Mouse (Mus musculus): ENCODE data around the gene Grm1. TPM values are rescaled to one million over a fixed set of nuclear protein-coding genes. Genes with fewer than 3 reads are reported as not detected.
"Not testable (repeated sequence)": the region's sequence is repeated elsewhere in the genome, so short reads cannot be mapped to it uniquely, and the experiment has no call there.

Gene Grm1
- polyA plus RNA-seq, 1 experiment from 2014 or later = not detected

DNA sequence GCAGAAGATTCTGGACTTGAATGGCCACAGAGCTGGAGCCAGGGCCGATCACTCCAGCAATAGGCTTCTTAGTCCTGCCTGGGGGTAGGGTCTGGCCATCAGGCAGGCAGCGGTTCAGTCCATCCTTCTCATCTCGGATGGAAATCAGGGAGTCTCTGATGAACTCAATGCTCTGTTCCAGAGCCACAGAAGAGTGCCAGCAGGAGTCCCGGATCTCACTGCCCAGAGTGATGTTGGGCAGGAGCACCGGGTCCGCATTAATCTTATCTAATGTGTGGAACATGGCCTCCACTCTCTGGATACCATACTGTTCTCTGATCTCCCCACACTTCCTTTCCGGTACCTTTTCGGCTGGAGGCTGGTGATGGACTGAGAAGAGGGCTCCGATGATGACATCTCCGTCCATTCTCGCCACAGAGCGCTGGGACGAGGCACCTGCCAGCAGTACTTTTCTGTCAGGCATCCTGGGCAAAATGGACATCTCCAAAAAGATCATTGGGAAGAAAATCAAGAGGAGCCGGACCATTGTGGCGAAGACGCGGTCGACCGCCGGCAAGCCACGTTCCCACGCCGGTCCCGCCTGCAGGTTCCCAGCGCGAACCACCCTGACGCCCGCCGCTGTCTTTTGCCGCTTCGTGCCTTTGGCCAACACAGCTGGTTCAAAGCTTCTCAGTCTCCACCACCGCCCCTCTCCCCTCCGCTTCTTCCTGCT is 2.0 kb downstream of the Grm1 start:
- ATAC-seq = no peak
- no peak overlapping the region for H3K4me3 ChIP-seq (ENCODE audit: low read depth, low read length)
- H3K27ac ChIP-seq (ENCODE audit: low read depth, low read length) = no peak overlapping the region
- H3K9ac ChIP-seq (ENCODE audit: low read depth, low read length) = no peak overlapping the region
- no peak for TF ChIP-seq CTCF (IDR thresholded peaks at IDR 0.05; ENCODE audit: low read depth)
- no peak overlapping the region for H3K4me2 ChIP-seq (replicated peaks; ENCODE audit: low read depth)
- H3K27me3 ChIP-seq (replicated peaks; ENCODE audit: control insufficient read depth, insufficient read depth, low read length) = peaks cover 33% of the 10 kb centered on the region
- no peaks in the 10 kb centered on the region for H3K4me1 ChIP-seq (replicated peaks; ENCODE audit: control insufficient read depth, insufficient read depth, low read length)
- 13% methylated on average over 33 of the region's 33 CpGs for WGBS
- H3K9me3 ChIP-seq (ENCODE audit: control insufficient read depth) = no peaks in the 10 kb centered on the region
- no peaks in the 10 kb centered on the region for H3K36me3 ChIP-seq (ENCODE audit: control insufficient read depth, insufficient read depth)

DNA sequence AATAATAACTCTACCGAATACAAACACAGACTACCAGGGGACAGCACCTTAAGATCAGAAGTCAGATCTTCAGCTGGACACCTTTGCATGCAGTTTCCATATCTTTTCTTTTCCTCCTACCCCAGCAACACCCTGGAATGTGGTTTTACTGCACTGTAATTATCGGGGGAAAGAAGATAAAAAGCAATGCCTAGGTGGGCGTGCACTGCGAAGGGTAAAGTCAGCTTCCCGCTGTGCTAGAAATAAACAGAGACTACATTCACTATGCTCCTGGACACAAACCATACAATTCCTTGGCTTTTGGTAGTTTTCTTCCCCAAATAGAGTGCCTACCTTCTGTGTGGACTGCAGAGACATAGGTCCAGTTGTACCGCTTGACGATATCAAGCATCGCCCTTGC is 2.6 kb downstream of the Grm1 start:
- no peak overlapping the region for H3K9ac ChIP-seq (ENCODE audit: low read depth, low read length)
- no peaks in the 10 kb centered on the region for H3K36me3 ChIP-seq (ENCODE audit: control insufficient read depth, insufficient read depth)
- no peak overlapping the region for H3K4me3 ChIP-seq (ENCODE audit: low read depth, low read length)
- H3K9me3 ChIP-seq (ENCODE audit: control insufficient read depth) = no peaks in the 10 kb centered on the region
- H3K4me2 ChIP-seq (replicated peaks; ENCODE audit: low read depth) = no peak overlapping the region
- 53% methylated on average over 8 of the region's 8 CpGs for WGBS
- no peak for TF ChIP-seq CTCF (IDR thresholded peaks at IDR 0.05; ENCODE audit: low read depth)
- H3K27ac ChIP-seq (ENCODE audit: low read depth, low read length) = no peak overlapping the region
- ATAC-seq = no peak
- H3K4me1 ChIP-seq (replicated peaks; ENCODE audit: control insufficient read depth, insufficient read depth, low read length) = no peaks in the 10 kb centered on the region
- peaks cover 33% of the 10 kb centered on the region for H3K27me3 ChIP-seq (replicated peaks; ENCODE audit: control insufficient read depth, insufficient read depth, low read length)

DNA sequence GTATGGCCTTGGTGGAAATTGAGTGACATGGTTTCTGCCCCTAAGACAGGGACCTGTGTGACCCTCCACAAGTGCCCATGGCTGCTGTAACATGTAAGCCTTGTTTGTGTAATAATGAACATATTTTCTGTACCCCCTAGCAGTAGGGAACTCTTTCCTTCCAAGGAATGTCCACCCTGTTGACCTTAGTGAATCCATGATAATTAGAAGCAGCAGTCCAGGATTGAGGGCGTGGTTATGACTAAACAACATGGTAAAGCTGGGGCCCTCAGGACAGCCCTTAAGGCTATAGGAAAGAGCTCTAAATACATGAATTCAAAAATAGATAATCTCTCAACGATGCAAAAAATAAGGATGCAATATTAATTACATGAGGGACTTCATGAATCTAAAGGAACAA is 17.0 kb downstream of the Grm1 start:
- H3K27me3 ChIP-seq (replicated peaks; ENCODE audit: control insufficient read depth, insufficient read depth, low read length) = no peaks in the 10 kb centered on the region
- WGBS = 67% methylated on average over 2 of the region's 2 CpGs
- no peak overlapping the region for H3K4me3 ChIP-seq (ENCODE audit: low read depth, low read length)
- no peaks in the 10 kb centered on the region for H3K9me3 ChIP-seq (ENCODE audit: control insufficient read depth)
- H3K4me1 ChIP-seq (replicated peaks; ENCODE audit: control insufficient read depth, insufficient read depth, low read length) = no peaks in the 10 kb centered on the region
- H3K9ac ChIP-seq (ENCODE audit: low read depth, low read length) = no peak overlapping the region
- TF ChIP-seq CTCF (IDR thresholded peaks at IDR 0.05; ENCODE audit: low read depth) = no peak
- no peaks in the 10 kb centered on the region for H3K36me3 ChIP-seq (ENCODE audit: control insufficient read depth, insufficient read depth)
- H3K27ac ChIP-seq (ENCODE audit: low read depth, low read length) = no peak overlapping the region
- no peak for ATAC-seq
- no peak overlapping the region for H3K4me2 ChIP-seq (replicated peaks; ENCODE audit: low read depth)

DNA sequence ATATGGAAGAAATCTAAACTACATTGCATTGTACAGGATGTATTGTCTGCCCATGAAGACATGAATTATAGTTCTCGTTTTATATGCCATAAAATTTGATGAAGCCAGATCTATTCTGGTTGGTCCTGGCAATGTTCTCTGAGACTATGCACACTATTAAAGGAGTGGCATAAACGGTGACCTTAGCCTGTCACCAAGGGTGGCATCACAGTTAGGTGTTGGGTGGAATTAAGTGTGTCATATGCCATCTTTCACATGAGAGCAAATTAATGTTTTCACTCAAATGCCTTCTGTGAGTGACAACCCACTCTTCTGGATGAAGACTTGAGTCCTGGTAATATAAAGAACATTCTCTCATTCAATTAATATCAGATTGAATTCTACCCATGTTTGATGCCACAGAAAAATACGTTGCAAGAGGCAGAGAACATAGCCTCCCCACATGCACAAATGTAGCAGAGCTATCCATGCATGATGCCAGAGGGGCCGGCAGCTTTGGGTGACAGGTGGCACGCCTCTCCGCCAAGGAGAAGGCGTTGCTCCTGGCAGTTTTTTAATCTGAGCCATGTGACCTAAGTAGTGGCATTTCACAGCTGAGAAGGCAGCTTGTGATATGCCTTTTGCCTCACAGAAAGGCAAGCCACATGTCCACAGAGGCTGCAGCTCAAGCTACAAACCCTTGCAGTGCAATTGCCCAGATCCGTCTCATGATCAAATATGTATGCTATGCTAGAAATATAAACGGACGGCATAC is 20.7 kb downstream of the Grm1 start:
- no peak for ATAC-seq
- Histone ChIP-seq H3K27ac (ENCODE audit: low read depth, low read length) (no peak overlapping the region), H3K27me3 (replicated peaks; ENCODE audit: control insufficient read depth, insufficient read depth, low read length) (no peaks in the 10 kb centered on the region), H3K4me3 (ENCODE audit: low read depth, low read length) (no peak overlapping the region), H3K36me3 (ENCODE audit: control insufficient read depth, insufficient read depth) (no peaks in the 10 kb centered on the region), H3K9ac (ENCODE audit: low read depth, low read length) (no peak overlapping the region), H3K4me2 (replicated peaks; ENCODE audit: low read depth) (no peak overlapping the region), H3K9me3 (ENCODE audit: control insufficient read depth) (no peaks in the 10 kb centered on the region), H3K4me1 (replicated peaks; ENCODE audit: control insufficient read depth, insufficient read depth, low read length) (no peaks in the 10 kb centered on the region)
- 74% methylated on average over 10 of the region's 10 CpGs for WGBS
- TF ChIP-seq CTCF (IDR thresholded peaks at IDR 0.05; ENCODE audit: low read depth) = no peak

DNA sequence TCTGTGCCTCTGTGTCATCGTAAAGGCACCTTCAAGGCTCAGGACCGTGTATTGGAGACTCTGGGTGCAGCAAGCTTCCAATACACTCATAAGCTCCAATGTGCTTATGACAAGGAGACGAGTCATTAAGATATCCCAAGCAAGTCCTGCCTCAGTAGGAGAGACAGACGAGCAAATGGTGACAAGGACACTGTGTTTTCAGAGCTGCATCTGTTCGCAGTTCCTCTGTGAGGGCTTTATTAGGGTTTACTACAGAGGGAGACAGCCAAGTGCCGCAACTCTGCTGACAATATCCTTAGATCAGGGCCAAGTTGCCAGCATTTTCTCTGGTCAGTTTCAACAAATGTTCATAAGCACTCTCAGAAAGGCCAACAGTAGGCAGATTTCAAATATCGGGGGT is 32.8 kb downstream of the Grm1 start:
- Histone ChIP-seq H3K9me3 (ENCODE audit: control insufficient read depth) (no peaks in the 10 kb centered on the region), H3K4me3 (ENCODE audit: low read depth, low read length) (no peak overlapping the region), H3K4me2 (replicated peaks; ENCODE audit: low read depth) (no peak overlapping the region), H3K27me3 (replicated peaks; ENCODE audit: control insufficient read depth, insufficient read depth, low read length) (no peaks in the 10 kb centered on the region), H3K27ac (ENCODE audit: low read depth, low read length) (no peak overlapping the region), H3K4me1 (replicated peaks; ENCODE audit: control insufficient read depth, insufficient read depth, low read length) (no peaks in the 10 kb centered on the region), H3K36me3 (ENCODE audit: control insufficient read depth, insufficient read depth) (no peaks in the 10 kb centered on the region), H3K9ac (ENCODE audit: low read depth, low read length) (no peak overlapping the region)
- 80% methylated on average over 7 of the region's 7 CpGs for WGBS
- no peak for ATAC-seq
- TF ChIP-seq CTCF (IDR thresholded peaks at IDR 0.05; ENCODE audit: low read depth) = no peak

DNA sequence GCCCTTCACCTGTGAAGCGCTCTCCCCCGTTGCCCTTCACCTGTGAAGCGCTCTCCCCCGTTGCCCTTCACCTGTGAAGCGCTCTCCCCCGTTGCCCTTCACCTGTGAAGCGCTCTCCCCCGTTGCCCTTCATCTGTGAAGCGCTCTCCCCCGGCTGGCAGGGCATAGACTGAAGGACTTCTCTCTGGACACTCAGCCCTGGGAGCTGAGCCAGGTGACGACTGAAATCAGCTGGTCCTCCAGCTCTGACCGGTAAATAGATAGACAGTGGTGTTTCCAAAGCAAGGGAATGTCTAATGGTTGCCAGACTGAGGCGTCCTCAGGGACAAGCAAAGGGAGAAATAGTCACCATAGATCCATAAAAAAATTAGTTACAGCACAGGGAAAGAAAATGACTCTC is 36.7 kb downstream of the Grm1 start:
- H3K4me3 ChIP-seq (ENCODE audit: low read depth, low read length); H3K36me3 ChIP-seq (ENCODE audit: control insufficient read depth, insufficient read depth); H3K4me2 ChIP-seq (replicated peaks; ENCODE audit: low read depth); H3K27me3 ChIP-seq (replicated peaks; ENCODE audit: control insufficient read depth, insufficient read depth, low read length); H3K4me1 ChIP-seq (replicated peaks; ENCODE audit: control insufficient read depth, insufficient read depth, low read length); ATAC-seq; H3K27ac ChIP-seq (ENCODE audit: low read depth, low read length); H3K9ac ChIP-seq (ENCODE audit: low read depth, low read length); H3K9me3 ChIP-seq (ENCODE audit: control insufficient read depth): not testable (repeated sequence)
- 65% methylated on average over 12 of the region's 13 CpGs for WGBS

Data from intestine, postnatal 0 days (tissue).